Mouse (Mus musculus) MEL (cell line): ENCODE results near the gene Dock1.

ENCODE experiments used
- CHD2 ChIP-seq: IDR thresholded peaks from 2 replicates; pipeline ENCODE4 v1.6.1; 2011; ENCODE audit warnings: low read length, improper control_type of control experiment
- CTCF ChIP-seq, 3 experiments: IDR thresholded peaks in 2 of 3; conservative IDR thresholded peaks in 1 of 3; 2 replicates each; pipeline ENCODE4 v1.5.1; 2011 to 2012; ENCODE audit warnings: low read length in 3 of 3, low read depth in 2 of 3, mild to moderate bottlenecking in 2 of 3, improper control_type of control experiment in 1 of 3, inconsistent platforms in 1 of 3, mixed read lengths in 1 of 3, moderate library complexity in 1 of 3; ENCODE audit not compliant: control insufficient read depth in 1 of 3, insufficient read depth in 1 of 3, poor library complexity in 1 of 3, severe bottlenecking in 1 of 3
- E2F4 ChIP-seq: IDR thresholded peaks from 2 replicates; pipeline ENCODE4 v1.6.1; 2011; ENCODE audit warnings: low read depth, low read length, improper control_type of control experiment, borderline replicate concordance
- EP300 ChIP-seq, 2 experiments: IDR thresholded peaks; 2 replicates each; pipeline ENCODE4 v1.6.1; 2011; ENCODE audit warnings: improper control_type of control experiment in 2 of 2, low read length in 2 of 2, low read depth in 1 of 2, mild to moderate bottlenecking in 1 of 2
- KAT2A ChIP-seq: conservative IDR thresholded peaks from 2 replicates; pipeline ENCODE4 v1.6.1; 2012; ENCODE audit warnings: low read depth, low read length, improper control_type of control experiment, inconsistent platforms
- MAX ChIP-seq: IDR thresholded peaks from 2 replicates; pipeline ENCODE4 v1.6.1; 2011; ENCODE audit warnings: low read length, improper control_type of control experiment
- POLR2A ChIP-seq, 2 experiments: IDR thresholded peaks; 2 replicates each; pipeline ENCODE4 v1.6.1; 2011 to 2012; ENCODE audit warnings: low read length in 2 of 2, mild to moderate bottlenecking in 2 of 2, control low read depth in 1 of 2, improper control_type of control experiment in 1 of 2, low read depth in 1 of 2, moderate library complexity in 1 of 2; ENCODE audit not compliant: control insufficient read depth in 1 of 2, insufficient read depth in 1 of 2, poor library complexity in 1 of 2
- POLR2AphosphoS5 ChIP-seq: IDR thresholded peaks from 2 replicates; pipeline ENCODE4 v1.6.1; 2012; ENCODE audit warnings: low read depth, borderline replicate concordance, mild to moderate bottlenecking, inconsistent platforms, low read length, moderate library complexity, mixed read lengths
- RCOR1 ChIP-seq: IDR thresholded peaks from 2 replicates; pipeline ENCODE4 v1.6.1; 2012; ENCODE audit warnings: low read depth, mild to moderate bottlenecking, inconsistent platforms, low read length, improper control_type of control experiment
- TAL1 ChIP-seq: IDR thresholded peaks from 2 replicates; pipeline ENCODE4 v1.6.1; 2012; ENCODE audit warnings: mild to moderate bottlenecking, inconsistent platforms, low read length, moderate library complexity, mixed read lengths

- TF ChIP-seq POLR2A (IDR thresholded peaks at IDR 0.05; ENCODE audit: control insufficient read depth in 1 of 2, insufficient read depth in 1 of 2, low read depth in 1 of 2, low read length in 2 of 2, poor library complexity in 1 of 2) (no peak), CHD2 (no peak), CTCF (IDR thresholded peaks at IDR 0.05 in 2 of 3, conservative IDR thresholded peaks at IDR 0.05 in 1 of 3; ENCODE audit: control insufficient read depth in 1 of 3, insufficient read depth in 1 of 3, low read depth in 2 of 3, low read length in 3 of 3, poor library complexity in 1 of 3, severe bottlenecking in 1 of 3) (no peak), RCOR1 (no peak), EP300 (IDR thresholded peaks at IDR 0.05; ENCODE audit: low read depth in 1 of 2, low read length in 2 of 2) (no peak), TAL1 (no peak), E2F4 (no peak), MAX (no peak), POLR2AphosphoS5 (no peak), KAT2A (no peak)
Observed at GRCm38 (mm10) chr7:134872511-134872910, 202.1 kb downstream of the Dock1 start.
